Mouse (Mus musculus) liver (tissue): ENCODE data around the gene Gm960.
A peak's percentile ranks its signal among the peaks of the same experiment; 100 is the strongest.

ENCODE experiments used
- DNase-seq: peaks from one replicate; pipeline ENCODE4 v3.0.0-alpha.2; 2020; ENCODE audit warnings: mixed read lengths

The Gm960 gene

GRCm38 (mm10) chr19:4622780-4623179 lies 75.7 kb downstream of the Gm960 start:
- no peak for DNase-seq

- DNase-seq: no peak
Measured at GRCm38 (mm10) chr19:4620721-4621120, 77.7 kb downstream of the Gm960 start.

- DNase-seq: no peak
Measured at GRCm38 (mm10) chr19:4619461-4619860, 79.0 kb downstream of the Gm960 start.

- no peak for DNase-seq
Measured at GRCm38 (mm10) chr19:4618183-4618582, 80.3 kb downstream of the Gm960 start.

GRCm38 (mm10) chr19:4616546-4616945 lies 81.9 kb downstream of the Gm960 start:
- no peak for DNase-seq

GRCm38 (mm10) chr19:4615151-4616093 lies 83.0 kb downstream of the Gm960 start, which contains the start of gene Lrfn4:
Gene Lrfn4 (minus strand): TSS chr19:4615667.
- peak; percentile 88 for DNase-seq

- peak; percentile 36 for DNase-seq
Measured at GRCm38 (mm10) chr19:4614305-4615150, 83.9 kb downstream of the Gm960 start.

- DNase-seq: no peak
Measured at GRCm38 (mm10) chr19:4613464-4614304, 84.8 kb downstream of the Gm960 start.

- DNase-seq: no peak
Measured at GRCm38 (mm10) chr19:4612181-4612961, 86.1 kb downstream of the Gm960 start.

- DNase-seq: no peak
Measured at GRCm38 (mm10) chr19:4610109-4610508, 88.4 kb downstream of the Gm960 start.

GRCm38 (mm10) chr19:4608511-4608910 lies 90.0 kb downstream of the Gm960 start:
- DNase-seq: no peak

- DNase-seq: no peak
Measured at GRCm38 (mm10) chr19:4607406-4607805, 91.1 kb downstream of the Gm960 start.

GRCm38 (mm10) chr19:4605654-4606053 lies 92.8 kb downstream of the Gm960 start:
- DNase-seq: no peak

- DNase-seq: peak; percentile 58
Measured at GRCm38 (mm10) chr19:4603801-4604723, 94.4 kb downstream of the Gm960 start.

- DNase-seq: no peak
Measured at GRCm38 (mm10) chr19:4602459-4602858, 96.0 kb downstream of the Gm960 start.

GRCm38 (mm10) chr19:4596071-4596470 lies 102.4 kb downstream of the Gm960 start:
- no peak for DNase-seq

- peak; percentile 35 for DNase-seq
Measured at GRCm38 (mm10) chr19:4593792-4594522, 104.5 kb downstream of the Gm960 start.

GRCm38 (mm10) chr19:4590025-4590424 lies 108.4 kb downstream of the Gm960 start:
- DNase-seq: no peak

- no peak for DNase-seq
Measured at GRCm38 (mm10) chr19:4589081-4589480, 109.4 kb downstream of the Gm960 start.

GRCm38 (mm10) chr19:4588430-4588829 lies 110.0 kb downstream of the Gm960 start:
- DNase-seq: no peak
